Mouse (Mus musculus): ENCODE data around the gene Hist1h2ae. TPM values are rescaled to one million over a fixed set of nuclear protein-coding genes. Genes with fewer than 3 reads are reported as not detected.
A peak's percentile ranks its signal among the peaks of the same experiment; 100 is the strongest.

The Hist1h2ae gene
- polyA plus RNA-seq, 1 experiment from 2014 or later = 12.5 TPM

- ATAC-seq (ENCODE audit: low FRiP score) = no peak
- Histone ChIP-seq H3K4me3 (replicated peaks) (peak overlapping the region; percentile 12), H3K27me3 (replicated peaks) (no peaks in the 10 kb centered on the region), H3K27ac (replicated peaks) (no peak overlapping the region), H3K4me2 (peak overlapping the region; percentile 38), H3K4me1 (peaks cover 12% of the 10 kb centered on the region), H3K36me3 (no peaks in the 10 kb centered on the region), H3K9ac (replicated peaks) (0 out of 2 replicates have a peak overlapping the region, but pooled peaks have one; percentile 11), H3K9me3 (replicated peaks) (no peaks in the 10 kb centered on the region)
- 1% methylated on average over 14 of the region's 14 CpGs for WGBS
These were observed 49.3 kb downstream of the Hist1h2ae start for GRCm38 (mm10) chr13:23521703-23522102.

Small RNA genes within 50 kb of the gene (microRNA-seq; reads per million reads assigned to microRNA genes)
- not detected for gene Gm44297
- gene Gm44359 = not detected
- gene Gm44394 = not detected

Other genes with a start within 250 kb of the Hist1h2ae start
- gene Zfp322a, start 202.0 kb downstream of the Hist1h2ae start, polyA plus RNA-seq (2015; fragmentation: Nextera tagmentation; extraction: Ambion mirVana) = 46.2 and 49.0 TPM in 2 replicates
- gene Abt1, start 147.4 kb downstream of the Hist1h2ae start, polyA plus RNA-seq (2015; fragmentation: Nextera tagmentation; extraction: Ambion mirVana) = 9.3 and 10.3 TPM in 2 replicates
- 0.15 TPM in 1 of 2 replicates, not detected in the other for gene Btn1a1, start 105.3 kb downstream of the Hist1h2ae start, polyA plus RNA-seq (2015; fragmentation: Nextera tagmentation; extraction: Ambion mirVana)
- gene Btn2a2, start 82.4 kb downstream of the Hist1h2ae start, polyA plus RNA-seq (2015; fragmentation: Nextera tagmentation; extraction: Ambion mirVana) = 0.14 and 0.22 TPM in 2 replicates
- gene Hist1h4h, start 40.2 kb downstream of the Hist1h2ae start, polyA plus RNA-seq (2015; fragmentation: Nextera tagmentation; extraction: Ambion mirVana) = 1.5 and 4.5 TPM in 2 replicates
- 0.77 TPM in 1 of 2 replicates, not detected in the other for gene Hist1h2af, start 37.3 kb downstream of the Hist1h2ae start, polyA plus RNA-seq (2015; fragmentation: Nextera tagmentation; extraction: Ambion mirVana)
- gene Hist1h3g, start 35.8 kb downstream of the Hist1h2ae start, polyA plus RNA-seq (2015; fragmentation: Nextera tagmentation; extraction: Ambion mirVana) = 0.51 and 0.64 TPM in 2 replicates
- 0.22 and 0.51 TPM in 2 replicates for gene Hist1h2bh, start 27.8 kb downstream of the Hist1h2ae start, polyA plus RNA-seq (2015; fragmentation: Nextera tagmentation; extraction: Ambion mirVana)
- not detected in 2 replicates for gene Hist1h3f, start 27.2 kb downstream of the Hist1h2ae start, polyA plus RNA-seq (2015; fragmentation: Nextera tagmentation; extraction: Ambion mirVana)
- not detected in 2 replicates for gene Hist1h4f, start 19.6 kb downstream of the Hist1h2ae start, polyA plus RNA-seq (2015; fragmentation: Nextera tagmentation; extraction: Ambion mirVana)
- gene Hist1h1d, start 18.0 kb downstream of the Hist1h2ae start, polyA plus RNA-seq (2015; fragmentation: Nextera tagmentation; extraction: Ambion mirVana) = 0.09 and 0.13 TPM in 2 replicates
- 1.1 and 1.7 TPM in 2 replicates for gene Hist1h3e, start 8.9 kb downstream of the Hist1h2ae start, polyA plus RNA-seq (2015; fragmentation: Nextera tagmentation; extraction: Ambion mirVana)
- gene Hist1h2bg, start 176 bp upstream of the Hist1h2ae start, polyA plus RNA-seq (2015; fragmentation: Nextera tagmentation; extraction: Ambion mirVana) = 2.2 and 2.9 TPM in 2 replicates
- 2.7 TPM in 1 of 2 replicates, not detected in the other for gene Hist1h2bf, start 3.0 kb upstream of the Hist1h2ae start, polyA plus RNA-seq (2015; fragmentation: Nextera tagmentation; extraction: Ambion mirVana)
- 0.97 TPM in 1 of 2 replicates, not detected in the other for gene Hist1h2ad, start 3.2 kb upstream of the Hist1h2ae start, polyA plus RNA-seq (2015; fragmentation: Nextera tagmentation; extraction: Ambion mirVana)
- 0.88 and 2.0 TPM in 2 replicates for gene Hist1h3d, start 4.5 kb upstream of the Hist1h2ae start, polyA plus RNA-seq (2015; fragmentation: Nextera tagmentation; extraction: Ambion mirVana)
- 31.8 and 54.1 TPM in 2 replicates for gene Hist1h4d, start 10.4 kb upstream of the Hist1h2ae start, polyA plus RNA-seq (2015; fragmentation: Nextera tagmentation; extraction: Ambion mirVana)
- 1.7 and 2.0 TPM in 2 replicates for gene Hist1h2be, start 49.9 kb upstream of the Hist1h2ae start, polyA plus RNA-seq (2015; fragmentation: Nextera tagmentation; extraction: Ambion mirVana)
- gene Hist1h1e, start 51.3 kb upstream of the Hist1h2ae start, polyA plus RNA-seq (2015; fragmentation: Nextera tagmentation; extraction: Ambion mirVana) = 4.3 and 7.0 TPM in 2 replicates
- 0.26 and 0.54 TPM in 2 replicates for gene Hist1h2ac, start 112.7 kb upstream of the Hist1h2ae start, polyA plus RNA-seq (2015; fragmentation: Nextera tagmentation; extraction: Ambion mirVana)
- gene Hist1h2bc, start 113.0 kb upstream of the Hist1h2ae start, polyA plus RNA-seq (2015; fragmentation: Nextera tagmentation; extraction: Ambion mirVana) = 18.4 and 26.8 TPM in 2 replicates
- not detected in 2 replicates for gene Hist1h1t, start 124.6 kb upstream of the Hist1h2ae start, polyA plus RNA-seq (2015; fragmentation: Nextera tagmentation; extraction: Ambion mirVana)
- gene Hist1h4c, start 127.2 kb upstream of the Hist1h2ae start, polyA plus RNA-seq (2015; fragmentation: Nextera tagmentation; extraction: Ambion mirVana) = 2.7 and 2.8 TPM in 2 replicates
- gene Hfe, start 139.6 kb upstream of the Hist1h2ae start, polyA plus RNA-seq (2015; fragmentation: Nextera tagmentation; extraction: Ambion mirVana) = 3.7 and 4.6 TPM in 2 replicates
- 7.4 and 13.8 TPM in 2 replicates for gene Hist1h1c, start 167.6 kb upstream of the Hist1h2ae start, polyA plus RNA-seq (2015; fragmentation: Nextera tagmentation; extraction: Ambion mirVana)
- 0.78 and 2.4 TPM in 2 replicates for gene Hist1h3c, start 174.4 kb upstream of the Hist1h2ae start, polyA plus RNA-seq (2015; fragmentation: Nextera tagmentation; extraction: Ambion mirVana)
- 0.83 TPM in 1 of 2 replicates, not detected in the other for gene Hist1h2bb, start 175.5 kb upstream of the Hist1h2ae start, polyA plus RNA-seq (2015; fragmentation: Nextera tagmentation; extraction: Ambion mirVana)
- 3.0 and 12.1 TPM in 2 replicates for gene Hist1h2ab, start 179.9 kb upstream of the Hist1h2ae start, polyA plus RNA-seq (2015; fragmentation: Nextera tagmentation; extraction: Ambion mirVana)
- 1.2 and 2.0 TPM in 2 replicates for gene Hist1h3b, start 181.0 kb upstream of the Hist1h2ae start, polyA plus RNA-seq (2015; fragmentation: Nextera tagmentation; extraction: Ambion mirVana)
- 1.0 and 2.6 TPM in 2 replicates for gene Hist1h4b, start 185.8 kb upstream of the Hist1h2ae start, polyA plus RNA-seq (2015; fragmentation: Nextera tagmentation; extraction: Ambion mirVana)
- not detected in 2 replicates for gene Hist1h4a, start 190.0 kb upstream of the Hist1h2ae start, polyA plus RNA-seq (2015; fragmentation: Nextera tagmentation; extraction: Ambion mirVana)
- gene Hist1h3a, start 191.2 kb upstream of the Hist1h2ae start, polyA plus RNA-seq (2015; fragmentation: Nextera tagmentation; extraction: Ambion mirVana) = 1.4 and 2.3 TPM in 2 replicates
- 0.44 and 0.60 TPM in 2 replicates for gene Hist1h1a, start 192.4 kb upstream of the Hist1h2ae start, polyA plus RNA-seq (2015; fragmentation: Nextera tagmentation; extraction: Ambion mirVana)
- gene Trim38, start 198.7 kb upstream of the Hist1h2ae start, polyA plus RNA-seq (2015; fragmentation: Nextera tagmentation; extraction: Ambion mirVana) = 0.09 TPM in 1 of 2 replicates, not detected in the other
- gene Slc17a2, start 235.8 kb upstream of the Hist1h2ae start, polyA plus RNA-seq (2015; fragmentation: Nextera tagmentation; extraction: Ambion mirVana) = not detected in 2 replicates